ENCODE assay signal across 8 mouse cellular contexts in genomic region chr12:79925704-79926588, GRCm38 (mm10).
DNase-seq lines count a peak whose midpoint lies in the region; ATAC-seq and TF ChIP-seq lines count a peak whose summit lies in the region.

No protein-coding gene starts in this region.

- H3K9me3 ChIP-seq in lung, embryonic 15.5 days = no peaks in the 10 kb centered on the region
- H3K9me3 ChIP-seq in embryonic facial prominence, embryonic 14.5 days (ENCODE audit: control insufficient read depth, low read length) = no peaks in the 10 kb centered on the region
- no peaks in the 10 kb centered on the region for H3K9me3 ChIP-seq in hindbrain, embryonic 11.5 days (ENCODE audit: control insufficient read depth, low read length)
- no peaks in the 10 kb centered on the region for H3K9me3 ChIP-seq in midbrain, embryonic 13.5 days

- no peak overlapping the region for H3K4me2 ChIP-seq in lung, embryonic 15.5 days
- peak overlapping the region; percentile 40 for H3K4me2 ChIP-seq in embryonic facial prominence, embryonic 14.5 days (ENCODE audit: low read depth, low read length)
- H3K4me2 ChIP-seq in hindbrain, embryonic 11.5 days (replicated peaks; ENCODE audit: low read depth, low read length) = peak overlapping the region; percentile 32
- peak overlapping the region; percentile 41 for H3K4me2 ChIP-seq in midbrain, embryonic 13.5 days (replicated peaks)

- no peaks in the 10 kb centered on the region for H3K27me3 ChIP-seq in lung, embryonic 15.5 days
- no peaks in the 10 kb centered on the region for H3K27me3 ChIP-seq in embryonic facial prominence, embryonic 14.5 days (replicated peaks; ENCODE audit: control insufficient read depth, insufficient read depth, low read length)
- H3K27me3 ChIP-seq in hindbrain, embryonic 11.5 days (ENCODE audit: control insufficient read depth, insufficient read depth, low read length) = no peaks in the 10 kb centered on the region
- H3K27me3 ChIP-seq in midbrain, embryonic 13.5 days = no peaks in the 10 kb centered on the region

- H3K9ac ChIP-seq in lung, embryonic 15.5 days = no peak overlapping the region
- peak overlapping the region; percentile 46; the same call in 1 of the 2 replicates for H3K9ac ChIP-seq in embryonic facial prominence, embryonic 14.5 days (ENCODE audit: low read depth, low read length)
- H3K9ac ChIP-seq in hindbrain, embryonic 11.5 days (ENCODE audit: low read depth, low read length) = peak overlapping the region; percentile 44; the same call in 1 of the 2 replicates
- H3K9ac ChIP-seq in midbrain, embryonic 13.5 days (replicated peaks) = 0 out of 2 replicates have a peak overlapping the region, but pooled peaks have one; percentile 36

- TF ChIP-seq CTCF in lung, adult 2 months (IDR thresholded peaks at IDR 0.05; ENCODE audit: insufficient read depth, low read length) = no peak

- ATAC-seq in lung, embryonic 15.5 days (ENCODE audit: borderline replicate concordance, extremely low read depth, low FRiP score, low TSS enrichment) = peak; percentile 53; the same call in 1 of the 2 replicates
- ATAC-seq in embryonic facial prominence, embryonic 14.5 days (ENCODE audit: low read depth) = no peak
- ATAC-seq in hindbrain, embryonic 11.5 days (ENCODE audit: low FRiP score) = 0 out of 2 replicates have a peak, but pooled peaks have one; percentile 1
- peak; percentile 24; the same call in 1 of the 2 replicates for ATAC-seq in midbrain, embryonic 13.5 days

- no peak overlapping the region for H3K4me3 ChIP-seq in lung, embryonic 15.5 days
- H3K4me3 ChIP-seq in lung, adult 2 months (replicated peaks; ENCODE audit: extremely low read depth, low read depth, low read length) = no peak overlapping the region
- no peak overlapping the region for H3K4me3 ChIP-seq in embryonic facial prominence, embryonic 14.5 days (ENCODE audit: low read depth, low read length)
- no peak overlapping the region; the same call in 1 of the 2 replicates for H3K4me3 ChIP-seq in hindbrain, embryonic 11.5 days (ENCODE audit: low read depth, low read length)
- 0 out of 2 replicates have a peak overlapping the region, but pooled peaks have one; percentile 5 for H3K4me3 ChIP-seq in midbrain, embryonic 13.5 days (replicated peaks)

- H3K36me3 ChIP-seq in lung, embryonic 15.5 days = no peaks in the 10 kb centered on the region
- H3K36me3 ChIP-seq in embryonic facial prominence, embryonic 14.5 days (ENCODE audit: control insufficient read depth, insufficient read depth, low read length) = no peaks in the 10 kb centered on the region
- H3K36me3 ChIP-seq in hindbrain, embryonic 11.5 days (ENCODE audit: control insufficient read depth, insufficient read depth, low read length) = no peaks in the 10 kb centered on the region
- H3K36me3 ChIP-seq in midbrain, embryonic 13.5 days = no peaks in the 10 kb centered on the region

- TF ChIP-seq POLR2A in lung, adult 2 months (IDR thresholded peaks at IDR 0.05; ENCODE audit: borderline replicate concordance, extremely low read depth, low read depth, low read length) = no peak

- no peak for DNase-seq in lung, adult 2 months
- DNase-seq in embryonic facial prominence, embryonic 14.5 days (ENCODE audit: low spot score) = peak; percentile 89
- no peak for DNase-seq in hindbrain, embryonic 11.5 days (ENCODE audit: low spot score)
- peak; percentile 47 to 63 for DNase-seq in layer of hippocampus, postnatal 14 days (ENCODE audit: low spot score in 2 of 2)
- no peak for DNase-seq in Muller cell, postnatal 12 days (ENCODE audit: inconsistent ontology term)
- DNase-seq in urinary bladder, postnatal 36 days (ENCODE audit: low spot score in 2 of 2) = no peak

- peak overlapping the region; percentile 91 for H3K27ac ChIP-seq in lung, embryonic 15.5 days
- peak overlapping the region; percentile 96 for H3K27ac ChIP-seq in embryonic facial prominence, embryonic 14.5 days (replicated peaks; ENCODE audit: low read depth, low read length)
- peak overlapping the region; percentile 96 for H3K27ac ChIP-seq in hindbrain, embryonic 11.5 days (ENCODE audit: low read depth, low read length)
- H3K27ac ChIP-seq in midbrain, embryonic 13.5 days = peak overlapping the region; percentile 92

- H3K4me1 ChIP-seq in lung, embryonic 15.5 days = peaks cover 73% of the 10 kb centered on the region
- peaks cover 17% of the 10 kb centered on the region for H3K4me1 ChIP-seq in lung, adult 2 months (ENCODE audit: control insufficient read depth, insufficient read depth, low read length)
- peaks cover 68% of the 10 kb centered on the region for H3K4me1 ChIP-seq in embryonic facial prominence, embryonic 14.5 days (ENCODE audit: control insufficient read depth, insufficient read depth, low read length)
- H3K4me1 ChIP-seq in hindbrain, embryonic 11.5 days (replicated peaks; ENCODE audit: control insufficient read depth, insufficient read depth, low read length) = peaks cover 20% of the 10 kb centered on the region
- peaks cover 75% of the 10 kb centered on the region for H3K4me1 ChIP-seq in midbrain, embryonic 13.5 days (replicated peaks)

- 19% methylated on average over 6 of the region's 6 CpGs for WGBS in lung, embryonic 15.5 days
- WGBS in lung, adult 2 months = 43% methylated on average over 6 of the region's 6 CpGs
- 16% methylated on average over 6 of the region's 6 CpGs for WGBS in embryonic facial prominence, embryonic 14.5 days
- 9% methylated on average over 6 of the region's 6 CpGs for WGBS in hindbrain, embryonic 11.5 days
- WGBS in midbrain, embryonic 13.5 days = 5% methylated on average over 6 of the region's 6 CpGs

Comparison
In these comparisons a context has a peak if more than half of its experiments do, and no peak if none do; other contexts are left out.
1. DNase-seq: peak in embryonic facial prominence, embryonic 14.5 days (single experiment) and layer of hippocampus, postnatal 14 days (2 of 2); none in lung, adult 2 months (single experiment), hindbrain, embryonic 11.5 days (single experiment), Muller cell, postnatal 12 days (single experiment) and urinary bladder, postnatal 36 days (0 of 2).
2. Peak in every context shown above with its lines, with median percentiles within 50 percentile points of each other: H3K27ac ChIP-seq.